Mouse (Mus musculus) c-Kit-positive CD71-positive TER-119-negative erythroid progenitor cells, embryonic 14.5 days (primary cell): ENCODE data around the gene Aff3.

Experiments used
- DNase-seq: peaks from one replicate; pipeline ENCODE4 v3.0.0-alpha.2; 2013; ENCODE audit warnings: low read depth

Gene Aff3

GRCm38 (mm10) chr1:38545282-38545945, 119.3 kb downstream of the Aff3 start:
- no peak for DNase-seq

GRCm38 (mm10) chr1:38544501-38544900, 120.3 kb downstream of the Aff3 start:
- DNase-seq: no peak

DNA sequence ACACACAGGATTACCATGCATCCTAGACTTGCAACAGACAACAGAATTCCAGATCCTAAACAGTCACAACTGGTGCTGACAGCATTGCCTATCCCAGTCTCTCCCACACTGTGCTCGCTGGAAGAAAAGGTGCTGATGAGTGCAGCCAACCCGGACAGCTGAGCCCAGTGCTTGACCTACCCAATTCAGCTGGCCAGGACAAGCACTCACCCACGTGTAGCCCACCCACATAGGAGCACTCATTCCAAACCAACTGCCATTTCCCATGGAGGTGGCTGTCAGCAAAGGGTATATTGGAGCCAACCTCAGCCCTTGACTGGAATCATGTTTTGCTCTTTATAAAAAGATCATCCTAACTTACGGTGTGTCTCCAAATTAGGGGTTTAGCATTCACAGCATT, 123.2 kb downstream of the Aff3 start:
- DNase-seq: no peak

- DNase-seq: no peak
These were observed 127.7 kb downstream of the Aff3 start for GRCm38 (mm10) chr1:38536929-38537540.

DNA sequence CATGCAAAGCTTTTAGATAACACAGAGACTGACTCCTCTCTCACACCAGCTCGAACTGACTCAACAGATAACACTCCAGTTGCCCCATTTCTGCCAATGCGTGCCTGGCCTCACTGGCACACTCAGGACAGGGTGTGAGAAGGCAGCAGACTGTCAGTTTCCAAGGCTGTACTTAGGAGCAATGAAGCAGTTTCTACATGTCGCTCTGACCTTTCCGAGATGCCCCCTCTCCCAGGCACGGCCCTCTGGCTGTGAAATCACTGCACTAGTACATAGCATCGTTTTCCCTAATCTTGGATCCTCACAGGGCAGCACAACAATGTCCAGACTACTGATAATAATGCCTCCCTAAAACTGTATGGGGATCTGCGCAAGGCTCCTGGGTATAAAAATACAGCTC, 132.2 kb downstream of the Aff3 start:
- DNase-seq: no peak

- DNase-seq: no peak
These were observed 136.1 kb downstream of the Aff3 start for GRCm38 (mm10) chr1:38528607-38529006.

GRCm38 (mm10) chr1:38526568-38526967, 138.2 kb downstream of the Aff3 start:
- no peak for DNase-seq

DNA sequence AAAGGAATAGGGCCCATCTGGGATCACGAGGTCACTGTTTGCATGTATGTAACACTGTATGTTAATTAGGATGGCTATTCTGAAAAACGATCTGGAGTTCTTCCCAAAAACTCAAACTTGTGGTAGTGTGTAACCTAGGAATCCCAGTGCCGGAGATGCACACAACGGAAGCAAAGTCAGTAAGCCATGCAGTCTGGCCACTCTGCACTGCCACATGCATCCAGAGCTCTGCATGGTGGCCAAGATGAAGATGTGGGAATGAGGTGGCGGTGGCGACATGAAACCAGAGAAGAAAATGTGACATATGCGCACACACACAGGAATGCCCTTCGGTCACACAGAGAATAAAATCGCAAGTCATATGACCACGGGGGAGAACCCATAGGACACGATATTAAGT, 143.1 kb downstream of the Aff3 start:
- no peak for DNase-seq

GRCm38 (mm10) chr1:38516225-38516624, 148.5 kb downstream of the Aff3 start:
- no peak for DNase-seq

DNA sequence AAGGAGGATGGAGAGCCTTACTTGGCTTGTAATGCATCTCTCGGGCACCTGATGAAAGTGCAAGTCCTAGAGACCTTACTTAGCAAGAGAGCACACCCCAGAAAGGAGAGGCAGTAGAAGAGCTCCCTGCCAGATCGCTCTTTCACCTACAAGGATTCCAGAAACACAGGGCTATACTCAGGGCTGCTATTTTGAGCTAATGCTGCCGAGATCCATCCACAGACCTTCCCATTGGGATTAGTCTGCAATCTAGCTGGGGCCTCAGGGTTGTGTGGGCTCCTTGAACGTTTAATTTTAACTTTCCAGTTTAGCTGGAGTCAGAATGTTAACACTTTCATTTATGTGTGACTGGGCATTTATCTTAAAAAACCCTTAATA, 150.1 kb downstream of the Aff3 start:
- DNase-seq: no peak

DNA sequence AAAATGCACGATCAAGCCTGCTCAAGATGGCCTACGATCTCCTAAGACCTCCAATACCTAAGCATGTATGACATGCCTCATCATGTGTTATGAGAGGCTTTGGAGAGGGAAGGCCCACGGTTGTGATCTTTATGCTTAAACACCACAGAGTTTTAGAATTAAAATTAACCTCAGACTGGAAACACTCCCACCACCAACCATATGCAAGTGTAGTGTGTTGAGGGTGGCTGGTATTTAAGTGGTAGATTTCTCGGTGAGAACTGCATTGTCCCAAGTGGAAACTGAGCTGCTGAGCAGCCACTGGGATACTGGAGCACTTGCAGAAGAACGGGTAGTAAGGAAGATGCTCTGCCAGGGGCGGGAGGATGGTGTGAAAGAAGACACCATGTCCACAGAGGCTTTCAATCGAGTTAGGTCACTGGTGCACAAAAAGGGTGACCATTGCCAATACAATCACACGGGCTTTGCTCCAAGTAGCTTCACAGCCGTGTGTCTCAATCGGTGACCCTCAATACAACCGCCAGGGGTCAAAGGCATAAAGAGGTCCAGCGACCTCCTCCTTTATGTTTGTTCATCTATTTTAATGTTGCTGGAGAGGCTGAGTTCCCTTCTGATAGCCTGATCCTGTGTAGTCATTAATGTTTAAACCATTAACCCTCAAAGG, 150.7 kb downstream of the Aff3 start:
- DNase-seq: no peak

- DNase-seq: no peak
These were observed 152.3 kb downstream of the Aff3 start for GRCm38 (mm10) chr1:38512258-38513081.

- no peak for DNase-seq
These were observed 153.7 kb downstream of the Aff3 start for GRCm38 (mm10) chr1:38511076-38511475.

- DNase-seq: no peak
These were observed 155.5 kb downstream of the Aff3 start for GRCm38 (mm10) chr1:38509301-38509700.

GRCm38 (mm10) chr1:38507636-38508179, 157.0 kb downstream of the Aff3 start:
- no peak for DNase-seq

- no peak for DNase-seq
These were observed 158.4 kb downstream of the Aff3 start for GRCm38 (mm10) chr1:38506396-38506795.

DNA sequence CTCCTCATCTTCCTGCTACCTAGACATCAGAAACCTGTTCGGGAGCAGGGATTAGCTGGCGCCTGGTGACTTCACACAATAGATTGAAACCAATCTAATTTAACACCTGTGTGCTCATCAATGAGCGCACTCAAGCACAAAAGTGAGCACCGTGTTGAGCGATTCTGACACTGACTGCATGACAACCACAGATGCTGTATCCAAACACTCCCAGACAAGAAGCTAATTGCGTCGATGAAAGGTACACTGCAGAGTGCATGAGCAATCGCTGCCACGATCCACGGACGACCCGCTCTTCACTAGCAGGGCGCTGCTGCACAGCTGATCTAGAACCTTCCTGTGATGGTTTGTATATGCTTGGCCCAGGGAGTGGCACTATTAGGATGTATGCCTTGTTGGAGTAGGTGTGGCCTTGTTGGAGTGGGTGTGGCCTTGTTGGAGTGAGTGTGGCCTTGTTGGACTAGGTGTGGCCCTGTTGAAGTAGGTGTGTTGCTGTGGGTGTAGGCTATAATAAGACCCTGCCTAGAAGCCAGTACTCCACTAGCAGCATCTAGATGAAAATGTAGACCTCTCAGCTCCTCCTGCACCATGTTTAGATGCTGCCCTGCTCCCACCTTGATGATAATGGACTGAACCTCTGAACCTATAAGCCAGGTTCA, 161.2 kb downstream of the Aff3 start:
- DNase-seq: no peak

DNA sequence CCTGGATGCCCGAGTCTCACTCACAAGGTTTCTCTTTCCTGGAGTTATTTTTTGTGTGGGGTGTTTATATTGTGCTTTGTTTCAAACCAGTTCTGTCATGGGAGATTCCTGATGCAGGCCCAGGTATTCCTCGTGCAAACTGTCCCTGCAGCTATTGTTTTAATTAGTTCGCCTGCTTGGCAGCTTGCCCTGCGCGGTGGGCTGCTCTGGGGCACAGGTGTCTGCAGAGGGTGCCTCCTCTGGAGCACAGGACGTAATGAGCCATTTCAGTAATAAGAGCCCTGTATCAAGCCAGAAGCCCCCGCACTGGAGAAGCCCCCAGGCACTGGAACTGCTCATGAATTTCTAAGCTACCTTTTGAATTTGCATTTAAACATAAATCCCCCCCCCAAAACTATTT, 162.0 kb downstream of the Aff3 start:
- no peak for DNase-seq

DNA sequence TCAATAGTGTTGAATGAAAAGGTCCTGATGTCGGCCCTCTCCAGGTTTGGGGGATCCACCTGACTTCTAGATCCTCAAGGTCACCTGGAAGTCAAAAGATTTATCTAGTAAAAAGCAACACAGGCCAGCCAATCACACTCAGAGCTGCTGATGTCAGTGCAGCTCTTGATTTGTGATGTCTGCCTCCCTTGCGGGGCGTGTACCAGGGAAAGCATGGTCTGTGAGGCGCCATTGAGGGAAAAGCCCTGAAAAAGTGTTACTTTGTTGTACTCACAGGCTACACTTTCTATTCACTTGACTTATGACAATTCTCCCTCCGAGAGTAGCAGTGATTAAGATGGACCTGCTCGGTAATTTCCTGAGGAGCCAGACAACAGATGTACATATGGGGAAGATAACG, 163.5 kb downstream of the Aff3 start:
- DNase-seq: no peak

GRCm38 (mm10) chr1:38499500-38499899, 165.3 kb downstream of the Aff3 start:
- DNase-seq: peak; percentile 10

GRCm38 (mm10) chr1:38497576-38497975, 167.2 kb downstream of the Aff3 start:
- no peak for DNase-seq
